Mouse (Mus musculus): Measurements from ENCODE around the gene Ttyh3.

Ttyh3 gene

GRCm38 (mm10) chr5:140651231-140651630 is 2.4 kb upstream of the Ttyh3 start:
- no peak for DNase-seq

- DNase-seq = no peak
Measured at GRCm38 (mm10) chr5:140649881-140650414, 1.1 kb upstream of the Ttyh3 start.

GRCm38 (mm10) chr5:140649101-140649667 is 353 bp upstream of the Ttyh3 start:
- DNase-seq = peak; percentile 99 to 100

- DNase-seq = peak; percentile 63 to 79
Measured at GRCm38 (mm10) chr5:140647821-140648518, 861 bp downstream of the Ttyh3 start.

GRCm38 (mm10) chr5:140647031-140647760 is 1.6 kb downstream of the Ttyh3 start:
- no peak for DNase-seq

- DNase-seq = no peak
Measured at GRCm38 (mm10) chr5:140646171-140646570, 2.7 kb downstream of the Ttyh3 start.

GRCm38 (mm10) chr5:140645454-140645853 is 3.4 kb downstream of the Ttyh3 start:
- no peak for DNase-seq

GRCm38 (mm10) chr5:140644702-140645201 is 4.1 kb downstream of the Ttyh3 start:
- DNase-seq = peak; percentile 45 to 72

- DNase-seq = peak in 1 of 2 experiments; percentile 50
Measured at GRCm38 (mm10) chr5:140644263-140644662, 4.6 kb downstream of the Ttyh3 start.

GRCm38 (mm10) chr5:140642076-140642475 is 6.8 kb downstream of the Ttyh3 start:
- DNase-seq = peak in 1 of 2 experiments; percentile 58

GRCm38 (mm10) chr5:140641254-140641928 is 7.4 kb downstream of the Ttyh3 start:
- no peak for DNase-seq

GRCm38 (mm10) chr5:140640812-140641211 is 8.0 kb downstream of the Ttyh3 start:
- DNase-seq = no peak

- no peak for DNase-seq
Measured at GRCm38 (mm10) chr5:140639871-140640270, 9.0 kb downstream of the Ttyh3 start.

GRCm38 (mm10) chr5:140639312-140639711 is 9.5 kb downstream of the Ttyh3 start:
- DNase-seq = no peak

GRCm38 (mm10) chr5:140638484-140638883 is 10.3 kb downstream of the Ttyh3 start:
- DNase-seq = no peak

- no peak for DNase-seq
Measured at GRCm38 (mm10) chr5:140637989-140638388, 10.8 kb downstream of the Ttyh3 start.

- no peak for DNase-seq
Measured at GRCm38 (mm10) chr5:140637058-140637410, 11.8 kb downstream of the Ttyh3 start.

GRCm38 (mm10) chr5:140636316-140637057 is 12.3 kb downstream of the Ttyh3 start:
- peak; percentile 42 to 72 for DNase-seq

GRCm38 (mm10) chr5:140634798-140635722 is 13.8 kb downstream of the Ttyh3 start:
- no peak for DNase-seq

- DNase-seq = no peak
Measured at GRCm38 (mm10) chr5:140633432-140633831, 15.4 kb downstream of the Ttyh3 start.

- peak in 1 of 2 experiments; percentile 40 for DNase-seq
Measured at GRCm38 (mm10) chr5:140628995-140629394, 19.8 kb downstream of the Ttyh3 start.

Data from kidney, postnatal 25 days (tissue).